Mouse (Mus musculus): ENCODE measurements around the gene Klhl36. TPM values are rescaled to one million over a fixed set of nuclear protein-coding genes. Genes with fewer than 3 reads are reported as not detected.

Gene Klhl36
- polyA plus RNA-seq, 1 experiment, result 3.0 TPM

- Histone ChIP-seq H3K9me3 (replicated peaks; ENCODE audit: control insufficient read depth, insufficient read depth, low read length, poor library complexity, severe bottlenecking) (no peaks in the 10 kb centered on the region), H3K27ac (ENCODE audit: insufficient read depth, low read length) (no peak overlapping the region), H3K4me1 (ENCODE audit: control insufficient read depth, insufficient read depth, low read length) (peaks cover 12% of the 10 kb centered on the region), H3K27me3 (ENCODE audit: control insufficient read depth, insufficient read depth, low read length, poor library complexity, severe bottlenecking) (no peaks in the 10 kb centered on the region), H3K4me3 (ENCODE audit: low read depth, low read length) (no peak overlapping the region), H3K9ac (ENCODE audit: low read depth, poor library complexity, severe bottlenecking) (no peak overlapping the region), H3K36me3 (ENCODE audit: control insufficient read depth, insufficient read depth, low read length, poor library complexity, severe bottlenecking) (no peaks in the 10 kb centered on the region)
- TF ChIP-seq POLR2A (IDR thresholded peaks at IDR 0.05; ENCODE audit: insufficient read depth, low read length) (no peak), CTCF (IDR thresholded peaks at IDR 0.05; ENCODE audit: low read depth, low read length) (no peak), EP300 (IDR thresholded peaks at IDR 0.05; ENCODE audit: insufficient read depth, low read depth, low read length) (no peak)
These were observed 30.6 kb upstream of the Klhl36 start for GRCm38 (mm10) chr8:119831336-119831995.

GRCm38 (mm10) chr8:119832101-119832617, 29.9 kb upstream of the Klhl36 start:
- Histone ChIP-seq H3K27ac (ENCODE audit: insufficient read depth, low read length) (peak overlapping the region; percentile 79), H3K4me3 (ENCODE audit: low read depth, low read length) (no peak overlapping the region), H3K4me1 (ENCODE audit: control insufficient read depth, insufficient read depth, low read length) (peaks cover 12% of the 10 kb centered on the region), H3K9ac (ENCODE audit: low read depth, poor library complexity, severe bottlenecking) (peak overlapping the region; percentile 4; the same call in 1 of the 2 replicates), H3K36me3 (ENCODE audit: control insufficient read depth, insufficient read depth, low read length, poor library complexity, severe bottlenecking) (no peaks in the 10 kb centered on the region), H3K9me3 (replicated peaks; ENCODE audit: control insufficient read depth, insufficient read depth, low read length, poor library complexity, severe bottlenecking) (no peaks in the 10 kb centered on the region), H3K27me3 (ENCODE audit: control insufficient read depth, insufficient read depth, low read length, poor library complexity, severe bottlenecking) (no peaks in the 10 kb centered on the region)
- no peak for TF ChIP-seq CTCF (IDR thresholded peaks at IDR 0.05; ENCODE audit: low read depth, low read length)
- TF ChIP-seq POLR2A (IDR thresholded peaks at IDR 0.05; ENCODE audit: insufficient read depth, low read length), result no peak
- TF ChIP-seq EP300 (IDR thresholded peaks at IDR 0.05; ENCODE audit: insufficient read depth, low read depth, low read length), result no peak

GRCm38 (mm10) chr8:119832931-119833330, 29.1 kb upstream of the Klhl36 start:
- Histone ChIP-seq H3K9ac (ENCODE audit: low read depth, poor library complexity, severe bottlenecking) (0 out of 2 replicates have a peak overlapping the region, but pooled peaks have one; percentile 4), H3K27ac (ENCODE audit: insufficient read depth, low read length) (peak overlapping the region; percentile 79)

GRCm38 (mm10) chr8:119834676-119835075, 27.4 kb upstream of the Klhl36 start:
- no peaks in the 10 kb centered on the region for H3K36me3 ChIP-seq (ENCODE audit: control insufficient read depth, insufficient read depth, low read length, poor library complexity, severe bottlenecking)
- TF ChIP-seq EP300 (IDR thresholded peaks at IDR 0.05; ENCODE audit: insufficient read depth, low read depth, low read length) (no peak), POLR2A (IDR thresholded peaks at IDR 0.05; ENCODE audit: insufficient read depth, low read length) (no peak), CTCF (IDR thresholded peaks at IDR 0.05; ENCODE audit: low read depth, low read length) (no peak)
- H3K27me3 ChIP-seq (ENCODE audit: control insufficient read depth, insufficient read depth, low read length, poor library complexity, severe bottlenecking), result no peaks in the 10 kb centered on the region
- H3K4me1 ChIP-seq (ENCODE audit: control insufficient read depth, insufficient read depth, low read length), result peaks cover 7% of the 10 kb centered on the region
- H3K27ac ChIP-seq (ENCODE audit: insufficient read depth, low read length), result no peak overlapping the region
- H3K9me3 ChIP-seq (replicated peaks; ENCODE audit: control insufficient read depth, insufficient read depth, low read length, poor library complexity, severe bottlenecking), result no peaks in the 10 kb centered on the region
- no peak overlapping the region for H3K9ac ChIP-seq (ENCODE audit: low read depth, poor library complexity, severe bottlenecking)
- H3K4me3 ChIP-seq (ENCODE audit: low read depth, low read length), result no peak overlapping the region

More at GRCm38 (mm10) chr8:119832931-119833330, 29.1 kb upstream of the Klhl36 start:
- Histone ChIP-seq H3K36me3 (ENCODE audit: control insufficient read depth, insufficient read depth, low read length, poor library complexity, severe bottlenecking) (no peaks in the 10 kb centered on the region), H3K4me1 (ENCODE audit: control insufficient read depth, insufficient read depth, low read length) (peaks cover 13% of the 10 kb centered on the region), H3K4me3 (ENCODE audit: low read depth, low read length) (no peak overlapping the region), H3K27me3 (ENCODE audit: control insufficient read depth, insufficient read depth, low read length, poor library complexity, severe bottlenecking) (no peaks in the 10 kb centered on the region), H3K9me3 (replicated peaks; ENCODE audit: control insufficient read depth, insufficient read depth, low read length, poor library complexity, severe bottlenecking) (no peaks in the 10 kb centered on the region)
- no peak for TF ChIP-seq CTCF (IDR thresholded peaks at IDR 0.05; ENCODE audit: low read depth, low read length)
- no peak for TF ChIP-seq POLR2A (IDR thresholded peaks at IDR 0.05; ENCODE audit: insufficient read depth, low read length)
- TF ChIP-seq EP300 (IDR thresholded peaks at IDR 0.05; ENCODE audit: insufficient read depth, low read depth, low read length), result peak; percentile 46

GRCm38 (mm10) chr8:119835270-119835669, 26.8 kb upstream of the Klhl36 start:
- Histone ChIP-seq H3K27ac (ENCODE audit: insufficient read depth, low read length) (no peak overlapping the region), H3K27me3 (ENCODE audit: control insufficient read depth, insufficient read depth, low read length, poor library complexity, severe bottlenecking) (no peaks in the 10 kb centered on the region), H3K36me3 (ENCODE audit: control insufficient read depth, insufficient read depth, low read length, poor library complexity, severe bottlenecking) (no peaks in the 10 kb centered on the region), H3K4me3 (ENCODE audit: low read depth, low read length) (no peak overlapping the region), H3K9ac (ENCODE audit: low read depth, poor library complexity, severe bottlenecking) (no peak overlapping the region), H3K4me1 (ENCODE audit: control insufficient read depth, insufficient read depth, low read length) (peaks cover 7% of the 10 kb centered on the region), H3K9me3 (replicated peaks; ENCODE audit: control insufficient read depth, insufficient read depth, low read length, poor library complexity, severe bottlenecking) (no peaks in the 10 kb centered on the region)
- TF ChIP-seq POLR2A (IDR thresholded peaks at IDR 0.05; ENCODE audit: insufficient read depth, low read length) (no peak), CTCF (IDR thresholded peaks at IDR 0.05; ENCODE audit: low read depth, low read length) (no peak), EP300 (IDR thresholded peaks at IDR 0.05; ENCODE audit: insufficient read depth, low read depth, low read length) (no peak)

- H3K27ac ChIP-seq (ENCODE audit: insufficient read depth, low read length), result no peak overlapping the region
- H3K27me3 ChIP-seq (ENCODE audit: control insufficient read depth, insufficient read depth, low read length, poor library complexity, severe bottlenecking), result no peaks in the 10 kb centered on the region
- H3K4me1 ChIP-seq (ENCODE audit: control insufficient read depth, insufficient read depth, low read length), result peaks cover 2% of the 10 kb centered on the region
- H3K36me3 ChIP-seq (ENCODE audit: control insufficient read depth, insufficient read depth, low read length, poor library complexity, severe bottlenecking), result no peaks in the 10 kb centered on the region
- no peak overlapping the region for H3K9ac ChIP-seq (ENCODE audit: low read depth, poor library complexity, severe bottlenecking)
- no peak overlapping the region for H3K4me3 ChIP-seq (ENCODE audit: low read depth, low read length)
- H3K9me3 ChIP-seq (replicated peaks; ENCODE audit: control insufficient read depth, insufficient read depth, low read length, poor library complexity, severe bottlenecking), result no peaks in the 10 kb centered on the region
- TF ChIP-seq CTCF (IDR thresholded peaks at IDR 0.05; ENCODE audit: low read depth, low read length) (no peak), EP300 (IDR thresholded peaks at IDR 0.05; ENCODE audit: insufficient read depth, low read depth, low read length) (no peak), POLR2A (IDR thresholded peaks at IDR 0.05; ENCODE audit: insufficient read depth, low read length) (no peak)
These were observed 25.2 kb upstream of the Klhl36 start for GRCm38 (mm10) chr8:119836831-119837230.
